Mouse (Mus musculus): ENCODE measurements around the gene Aldh3b3.

GRCm38 (mm10) chr19:3929211-3929941 lies 29.1 kb upstream of the Aldh3b3 start, which contains the start of gene Aldh3b1:
- TF ChIP-seq CTCF (IDR thresholded peaks at IDR 0.05; ENCODE audit: low read depth, low read length) (no peak), EP300 (IDR thresholded peaks at IDR 0.05; ENCODE audit: insufficient read depth, low read depth, low read length) (no peak), POLR2A (IDR thresholded peaks at IDR 0.05; ENCODE audit: insufficient read depth, low read length) (no peak)
